Mouse (Mus musculus) intestine, embryonic 14.5 days (tissue): Measurements from ENCODE around the gene Gabbr2. TPM values are rescaled to one million over a fixed set of nuclear protein-coding genes. Genes with fewer than 3 reads are reported as not detected.

Experiments
- ATAC-seq: fragments of 200-750 bp; cut with Nextera tagmentation; replicated peaks from 2 replicates; pipeline ENCODE4 v1.8.0; 2017; ENCODE audit warnings: low read depth, moderate number of reproducible peaks, moderate TSS enrichment, moderate library complexity; ENCODE audit not compliant: low FRiP score, low TSS enrichment
- DNase-seq: peaks from one replicate; pipeline ENCODE4 v3.0.0-alpha.2; 2018; ENCODE audit warnings: low spot score
- H3K27ac ChIP-seq: fragments of 300-500 bp; sonication (generic); 2 replicates; pipeline ENCODE4 v1.5.1; 2014; ENCODE audit warnings: low read depth, mild to moderate bottlenecking, control low read depth
- H3K27me3 ChIP-seq: fragments of 300-500 bp; sonication (generic); replicated peaks from 2 replicates; pipeline ENCODE4 v1.6.1; 2014; ENCODE audit warnings: low read length, control low read depth; ENCODE audit not compliant: control insufficient read depth, insufficient read depth
- H3K36me3 ChIP-seq: fragments of 300-500 bp; sonication (generic); 2 replicates; pipeline ENCODE4 v1.6.1; 2014; ENCODE audit warnings: low read length, control low read depth; ENCODE audit not compliant: control insufficient read depth, insufficient read depth
- H3K4me1 ChIP-seq: fragments of 300-500 bp; sonication (generic); replicated peaks from 2 replicates; pipeline ENCODE4 v1.6.1; 2014; ENCODE audit warnings: low read length, control low read depth, mixed read lengths; ENCODE audit not compliant: control insufficient read depth, insufficient read depth
- H3K4me2 ChIP-seq: fragments of 300-500 bp; sonication (generic); 2 replicates; pipeline ENCODE4 v1.6.1; 2014; ENCODE audit warnings: low read length
- H3K4me3 ChIP-seq: fragments of 300-500 bp; sonication (generic); 2 replicates; pipeline ENCODE4 v1.5.1; 2014; ENCODE audit warnings: low read depth, low read length, control low read depth, mixed read lengths
- H3K9ac ChIP-seq: fragments of 300-500 bp; sonication (generic); 2 replicates; pipeline ENCODE4 v1.6.1; 2014; ENCODE audit warnings: mild to moderate bottlenecking, low read length
- H3K9me3 ChIP-seq: fragments of 300-500 bp; sonication (generic); 2 replicates; pipeline ENCODE4 v1.6.1; 2016; ENCODE audit warnings: low read length, control low read depth; ENCODE audit not compliant: control insufficient read depth
- WGBS: fragments of 180-500 bp; shearing (Covaris S2); extraction: QIAGEN DNeasy Blood & Tissue Kit; methylation state at CpG from one replicate; pipeline ENCODE4 v1.1.7; 2014; 5-methylcytosine and 5-hydroxymethylcytosine counted together
- polyA plus RNA-seq: library from polyadenylated mRNA; unstranded; fragments of >200 nt; fragmentation: Nextera tagmentation; extraction: Ambion mirVana; gene quantifications from 2 replicates; pipeline ENCODE4 v1.2.1, GENCODE M21; 2014

Gabbr2 gene
- polyA plus RNA-seq, 1 experiment from 2014 or later = 0.16 TPM

DNA sequence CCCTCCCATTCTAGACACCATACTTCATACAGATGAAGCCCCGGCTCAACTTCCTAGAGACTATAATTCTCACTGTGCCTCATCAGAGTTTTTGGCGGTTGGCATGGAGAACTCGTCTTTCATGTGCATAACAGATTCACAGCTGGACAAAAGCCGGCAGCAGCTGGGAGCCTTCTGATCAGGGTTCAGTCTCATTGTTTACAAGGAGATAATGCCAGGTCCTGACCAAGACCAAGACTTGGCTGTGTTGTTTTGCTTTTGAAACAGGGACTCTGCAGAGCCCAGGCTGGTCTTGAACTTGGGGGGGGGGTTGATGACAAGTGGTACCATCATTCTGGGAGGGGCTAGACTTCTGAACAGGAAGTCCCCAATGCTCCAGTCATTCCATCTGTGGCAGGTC lies 191.8 kb downstream of the Gabbr2 start:
- no peaks in the 10 kb centered on the region for H3K27me3 ChIP-seq
- H3K36me3 ChIP-seq = no peaks in the 10 kb centered on the region
- WGBS = 31% methylated on average over 4 of the region's 4 CpGs
- ATAC-seq (no peak), DNase-seq (no peak)
- H3K4me3 ChIP-seq = no peak overlapping the region
- H3K27ac ChIP-seq = no peak overlapping the region
- no peak overlapping the region for H3K9ac ChIP-seq
- H3K9me3 ChIP-seq = no peaks in the 10 kb centered on the region
- no peaks in the 10 kb centered on the region; the same call in 1 of the 2 replicates for H3K4me1 ChIP-seq
- no peak overlapping the region for H3K4me2 ChIP-seq

DNA sequence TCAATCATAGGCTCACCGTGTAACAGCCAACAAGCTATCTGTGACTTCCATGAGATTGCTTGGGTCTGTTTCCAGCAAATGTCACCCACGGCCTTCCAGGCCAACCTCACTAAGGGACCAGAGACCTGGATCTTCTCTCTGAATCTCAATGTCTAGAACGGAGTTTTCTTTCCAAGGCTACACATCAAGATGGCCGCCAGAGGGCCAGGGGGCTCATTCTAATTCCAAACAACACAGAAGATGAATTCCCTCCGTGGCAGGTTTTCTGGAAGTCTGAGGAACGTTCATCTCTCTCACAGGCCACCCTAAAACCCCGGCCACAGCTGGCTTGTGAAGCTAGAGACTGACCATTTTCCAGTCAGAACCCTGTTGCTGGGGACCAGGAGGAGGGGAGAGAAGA lies 196.0 kb downstream of the Gabbr2 start:
- DNase-seq = no peak
- WGBS = 46% methylated on average over 7 of the region's 7 CpGs
- Histone ChIP-seq H3K4me2 (no peak overlapping the region), H3K27me3 (no peaks in the 10 kb centered on the region), H3K4me1 (no peaks in the 10 kb centered on the region; the same call in 1 of the 2 replicates), H3K36me3 (no peaks in the 10 kb centered on the region), H3K4me3 (no peak overlapping the region), H3K27ac (no peak overlapping the region), H3K9ac (no peak overlapping the region), H3K9me3 (no peaks in the 10 kb centered on the region)
- ATAC-seq = no peak

DNA sequence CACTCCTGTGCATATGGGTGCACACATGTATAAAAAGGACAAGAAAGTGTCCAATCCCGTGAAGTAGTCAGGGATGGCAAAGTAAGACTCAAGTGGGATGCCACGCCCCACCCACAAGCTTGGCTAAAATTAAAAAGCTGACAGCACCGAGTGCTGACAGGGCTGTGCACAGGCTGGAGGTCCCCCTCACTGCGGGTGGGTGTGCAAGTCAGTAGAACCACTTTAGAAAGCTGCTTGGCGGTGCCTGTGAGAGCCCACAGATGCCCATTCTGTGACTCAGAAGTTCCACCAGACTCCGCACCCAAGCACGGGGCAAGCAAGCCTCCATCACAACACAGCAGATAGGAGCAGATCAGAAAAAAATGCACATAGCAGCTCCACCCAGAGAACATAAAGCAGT lies 197.1 kb downstream of the Gabbr2 start:
- DNase-seq = no peak
- 84% methylated on average over 7 of the region's 7 CpGs for WGBS

DNA sequence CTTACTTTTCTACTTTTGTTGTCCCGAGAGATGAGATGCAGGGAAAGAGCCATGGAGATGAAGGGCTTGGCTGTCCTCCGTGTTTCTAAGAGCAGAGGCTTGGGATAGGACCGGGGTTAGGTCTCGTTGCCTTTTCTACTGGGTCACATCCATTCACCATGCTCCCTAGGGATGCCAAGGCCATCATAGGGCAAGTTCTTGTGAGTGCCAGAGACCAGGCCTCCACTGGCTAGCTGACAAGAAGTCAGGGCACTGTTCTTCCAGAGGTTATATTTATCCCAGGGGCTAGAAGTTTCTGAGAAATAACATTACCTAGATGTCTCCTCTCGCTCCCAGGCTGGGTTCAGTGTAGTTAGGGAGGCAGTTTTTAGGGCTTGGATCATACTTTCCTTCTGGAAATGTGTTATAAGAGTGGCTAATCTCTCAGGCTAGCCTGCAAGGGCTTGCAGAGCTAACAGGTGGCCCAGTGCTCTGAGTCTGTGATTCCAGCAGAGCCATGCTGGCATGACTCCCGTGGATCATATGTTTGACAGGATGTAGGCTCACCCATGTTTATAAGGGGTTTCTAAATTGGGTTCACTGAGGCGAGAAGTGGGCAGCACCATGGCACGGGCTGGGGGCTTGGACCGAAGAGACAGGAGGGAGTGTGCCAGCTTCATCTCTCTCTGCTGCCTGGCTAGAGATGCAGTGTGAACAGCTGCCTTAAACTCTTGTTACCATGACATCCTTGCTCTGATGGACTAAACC lies 199.2 kb downstream of the Gabbr2 start:
- WGBS = 90% methylated on average over 9 of the region's 9 CpGs

More for the DNA sequence above, 197.1 kb downstream of the Gabbr2 start:
- Histone ChIP-seq H3K27me3 (no peaks in the 10 kb centered on the region), H3K9me3 (no peaks in the 10 kb centered on the region), H3K4me3 (no peak overlapping the region), H3K9ac (no peak overlapping the region), H3K4me1 (no peaks in the 10 kb centered on the region; the same call in 1 of the 2 replicates), H3K4me2 (no peak overlapping the region), H3K36me3 (no peaks in the 10 kb centered on the region), H3K27ac (no peak overlapping the region)
- ATAC-seq = no peak

DNA sequence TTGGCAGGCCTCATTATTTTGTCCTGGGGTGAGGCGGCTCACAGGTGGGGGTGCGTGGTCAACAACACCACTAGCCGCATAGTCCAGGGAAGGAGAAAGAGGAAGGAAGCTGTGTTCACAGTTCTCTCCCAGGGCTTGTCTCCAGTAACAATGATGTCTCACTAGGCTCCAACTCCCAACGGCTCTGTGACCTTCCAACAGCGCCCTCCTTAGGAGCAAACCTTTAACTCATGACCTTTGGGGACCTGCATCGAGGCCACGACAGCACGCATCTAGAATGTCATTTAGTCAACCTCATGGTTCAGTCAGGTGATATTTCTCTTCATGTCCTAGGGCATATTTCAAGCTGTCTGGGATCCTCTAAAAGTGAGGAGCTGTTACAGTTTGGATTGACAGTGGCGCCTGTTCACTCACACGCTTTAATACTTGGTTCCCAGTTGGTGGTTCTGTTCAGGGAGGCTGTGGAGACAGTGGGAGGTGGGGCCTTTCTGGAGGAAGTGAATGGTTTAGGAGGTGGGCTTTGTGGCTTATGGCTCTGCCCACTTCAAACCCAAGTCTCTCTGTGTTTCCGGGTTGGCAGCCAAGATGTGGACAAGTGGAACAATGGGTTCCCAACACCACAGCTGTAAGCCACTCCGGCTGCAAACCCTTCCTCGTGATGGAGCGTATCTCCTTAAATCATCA lies 200.3 kb downstream of the Gabbr2 start:
- 76% methylated on average over 14 of the region's 14 CpGs for WGBS
- Histone ChIP-seq H3K27me3 (no peaks in the 10 kb centered on the region), H3K4me2 (no peak overlapping the region), H3K4me1 (no peaks in the 10 kb centered on the region; the same call in 1 of the 2 replicates), H3K9ac (no peak overlapping the region), H3K4me3 (no peak overlapping the region), H3K27ac (no peak overlapping the region), H3K9me3 (no peaks in the 10 kb centered on the region), H3K36me3 (no peaks in the 10 kb centered on the region)
- DNase-seq (no peak), ATAC-seq (no peak)

More for the DNA sequence above, 199.2 kb downstream of the Gabbr2 start:
- Histone ChIP-seq H3K27ac (no peak overlapping the region), H3K4me2 (no peak overlapping the region), H3K27me3 (no peaks in the 10 kb centered on the region), H3K9ac (no peak overlapping the region), H3K36me3 (no peaks in the 10 kb centered on the region), H3K4me3 (no peak overlapping the region), H3K9me3 (no peaks in the 10 kb centered on the region), H3K4me1 (no peaks in the 10 kb centered on the region; the same call in 1 of the 2 replicates)
- DNase-seq (no peak), ATAC-seq (no peak)

DNA sequence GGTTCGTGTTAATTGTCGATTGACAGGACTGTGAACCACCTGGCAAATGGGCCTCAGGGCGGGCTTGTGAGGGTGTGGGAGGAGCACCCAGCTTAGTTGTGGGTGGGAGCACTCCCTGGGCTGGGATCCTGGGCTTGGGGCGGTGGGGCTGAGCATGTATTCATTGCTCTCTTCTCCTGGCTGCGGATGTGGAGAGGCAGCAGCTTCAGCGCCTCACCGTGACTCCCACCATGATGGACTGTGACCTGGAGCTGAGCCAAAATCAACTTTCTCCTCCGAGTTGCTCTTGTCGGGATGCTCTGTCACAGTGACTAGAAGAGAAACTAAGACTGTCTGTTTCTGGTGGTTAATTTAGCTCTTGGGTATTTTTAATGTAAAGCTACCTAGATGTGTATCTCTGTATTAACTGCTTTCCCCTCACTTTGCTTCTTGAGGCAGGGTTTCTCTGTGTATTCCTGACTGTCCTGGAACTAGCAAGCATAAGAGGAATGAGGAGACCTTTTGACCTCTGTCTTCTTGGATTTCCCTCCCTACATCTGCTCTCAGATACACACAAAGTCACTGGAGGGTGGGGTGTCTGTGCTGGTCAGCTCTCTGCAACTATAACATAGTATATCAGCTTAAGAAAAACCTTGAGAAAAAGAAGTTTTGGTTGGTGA lies 200.9 kb downstream of the Gabbr2 start:
- no peak overlapping the region for H3K4me3 ChIP-seq
- ATAC-seq = no peak
- H3K36me3 ChIP-seq = no peaks in the 10 kb centered on the region
- H3K9me3 ChIP-seq = no peaks in the 10 kb centered on the region
- H3K27ac ChIP-seq = no peak overlapping the region
- H3K4me1 ChIP-seq = no peaks in the 10 kb centered on the region; the same call in 1 of the 2 replicates
- H3K9ac ChIP-seq = no peak overlapping the region
- DNase-seq = no peak
- no peaks in the 10 kb centered on the region for H3K27me3 ChIP-seq
- H3K4me2 ChIP-seq = no peak overlapping the region
- WGBS = 29% methylated on average over 9 of the region's 9 CpGs

DNA sequence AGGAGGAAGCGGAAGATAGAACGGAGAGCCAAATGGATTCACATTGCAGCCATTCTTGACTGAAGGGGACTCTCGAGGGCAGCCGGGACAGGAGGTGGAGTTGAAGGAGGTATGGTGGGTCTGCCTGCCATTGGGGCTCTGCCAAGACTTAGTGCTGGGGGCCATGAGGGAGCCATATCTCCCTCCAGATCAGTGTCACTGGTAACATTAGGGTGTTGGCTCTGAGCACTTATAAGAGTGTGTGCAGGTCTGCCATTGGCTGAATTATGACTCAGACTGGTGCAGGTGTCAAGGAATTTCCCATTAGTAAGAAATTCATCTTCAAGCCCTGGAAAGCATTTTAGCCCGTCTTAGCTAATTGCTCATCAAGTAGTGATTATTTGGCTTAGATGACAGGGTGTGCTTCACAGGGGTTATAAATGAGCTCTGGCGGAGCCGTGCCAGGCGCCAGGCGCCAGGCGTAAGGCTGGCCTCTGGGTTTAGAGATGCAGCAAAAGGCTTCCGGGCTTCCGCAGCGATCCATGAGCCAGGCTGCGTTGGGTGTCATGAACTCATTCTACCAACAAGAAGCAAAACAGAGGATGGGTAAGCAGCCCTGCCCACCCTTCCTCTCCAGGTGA lies 207.1 kb downstream of the Gabbr2 start:
- Histone ChIP-seq H3K36me3 (no peaks in the 10 kb centered on the region), H3K27me3 (no peaks in the 10 kb centered on the region), H3K4me1 (no peaks in the 10 kb centered on the region), H3K9ac (no peak overlapping the region), H3K4me3 (no peak overlapping the region), H3K27ac (no peak overlapping the region), H3K9me3 (no peaks in the 10 kb centered on the region), H3K4me2 (no peak overlapping the region)
- WGBS = 80% methylated on average over 14 of the region's 14 CpGs
- DNase-seq (no peak), ATAC-seq (no peak)

DNA sequence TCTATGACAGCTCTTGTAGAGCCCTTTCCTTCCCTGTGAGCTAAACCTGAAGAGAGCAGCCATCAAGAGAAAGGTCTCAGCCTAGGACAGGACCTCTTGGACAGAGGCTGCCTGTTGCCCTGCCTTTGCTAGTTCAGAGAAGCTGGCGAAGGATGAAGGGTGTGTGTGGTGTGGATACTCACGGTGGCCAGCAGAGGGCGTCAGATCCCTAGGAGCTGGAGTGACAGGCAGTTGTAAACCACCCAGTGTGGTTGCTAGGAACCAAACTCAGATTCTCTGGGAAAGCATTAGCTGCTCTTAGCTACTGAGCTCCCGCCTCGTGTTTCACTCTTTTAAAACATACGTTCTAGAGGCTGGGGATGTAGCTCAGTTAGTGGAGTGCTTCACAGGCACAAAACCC lies 210.6 kb downstream of the Gabbr2 start:
- Histone ChIP-seq H3K4me1 (no peaks in the 10 kb centered on the region), H3K27me3 (no peaks in the 10 kb centered on the region), H3K9me3 (no peaks in the 10 kb centered on the region), H3K4me3 (no peak overlapping the region), H3K4me2 (no peak overlapping the region), H3K27ac (no peak overlapping the region), H3K36me3 (no peaks in the 10 kb centered on the region), H3K9ac (no peak overlapping the region)
- 62% methylated on average over 6 of the region's 6 CpGs for WGBS
- DNase-seq (no peak), ATAC-seq (no peak)
